ENCODE assay signal across 29 mouse cellular contexts in genomic region chr2:72173844-72174243, GRCm38 (mm10).
A peak's percentile ranks its signal among the peaks of the same experiment; 100 is the strongest.
DNase-seq lines count a peak whose midpoint lies in the region; ATAC-seq and TF ChIP-seq lines count a peak whose summit lies in the region.
"Had no signal": no experiment of that assay in that cellular context is flagged by ENCODE, and none has a peak within 500 bp of the region (broad histone marks: within the 10 kb centered on the region; RNA-seq: fewer than 3 reads in every experiment).

No protein-coding gene starts in this region.

- ATAC-seq in liver, embryonic 12.5 days: no peak
- peak; percentile 62 for ATAC-seq in liver, postnatal 0 days
- no peak for ATAC-seq in CD4-positive, CD25-positive, alpha-beta regulatory T cell, adult 4 months
- ATAC-seq: forebrain, embryonic 15.5 days; hindbrain, embryonic 16.5 days had no signal

- H3K27ac ChIP-seq in kidney, adult 2 months (ENCODE audit: insufficient read depth, low read depth, low read length): no peak overlapping the region
- H3K27ac ChIP-seq in liver, embryonic 12.5 days: peak overlapping the region; percentile 11; the same call in 1 of the 2 replicates
- H3K27ac ChIP-seq in liver, postnatal 0 days (ENCODE audit: low read depth): peak overlapping the region; percentile 81
- H3K27ac ChIP-seq: embryonic facial prominence, embryonic 10.5 days; embryonic facial prominence, embryonic 13.5 days; forebrain, embryonic 12.5 days; forebrain, embryonic 15.5 days; heart, embryonic 15.5 days; hindbrain, embryonic 10.5 days; hindbrain, embryonic 13.5 days had no signal

- H3K36me3 ChIP-seq in kidney, adult 2 months (ENCODE audit: control insufficient read depth, insufficient read depth, low read length): no peaks in the 10 kb centered on the region
- no peaks in the 10 kb centered on the region for H3K36me3 ChIP-seq in liver, embryonic 12.5 days
- no peaks in the 10 kb centered on the region for H3K36me3 ChIP-seq in liver, postnatal 0 days (replicated peaks; ENCODE audit: insufficient read depth, low read length)
- H3K36me3 ChIP-seq: embryonic facial prominence, embryonic 10.5 days; embryonic facial prominence, embryonic 13.5 days; forebrain, embryonic 12.5 days; forebrain, embryonic 15.5 days; heart, embryonic 12.5 days; heart, embryonic 15.5 days; hindbrain, embryonic 10.5 days; hindbrain, embryonic 13.5 days had no signal

- no peaks in the 10 kb centered on the region for H3K4me1 ChIP-seq in kidney, adult 2 months (ENCODE audit: control insufficient read depth, insufficient read depth, low read length)
- H3K4me1 ChIP-seq in liver, embryonic 12.5 days: peaks cover 61% of the 10 kb centered on the region
- H3K4me1 ChIP-seq in liver, postnatal 0 days (ENCODE audit: insufficient read depth): peaks cover 38% of the 10 kb centered on the region

- no peak overlapping the region for H3K4me2 ChIP-seq in liver, embryonic 12.5 days
- H3K4me2 ChIP-seq in liver, postnatal 0 days (ENCODE audit: low read depth, low read length): no peak overlapping the region
- H3K4me2 ChIP-seq: embryonic facial prominence, embryonic 13.5 days; forebrain, embryonic 12.5 days; forebrain, embryonic 15.5 days; heart, embryonic 12.5 days; heart, embryonic 15.5 days; hindbrain, embryonic 13.5 days had no signal

- no peak for TF ChIP-seq POLR2A in kidney, adult 2 months (IDR thresholded peaks at IDR 0.05; ENCODE audit: low read depth, low read length)

- peak; percentile 50; the same call in 1 of the 2 replicates for TF ChIP-seq EP300 in liver, postnatal 0 days (IDR thresholded peaks at IDR 0.05; ENCODE audit: low read depth)

- no peak overlapping the region for H3K9ac ChIP-seq in liver, embryonic 12.5 days
- no peak overlapping the region for H3K9ac ChIP-seq in liver, postnatal 0 days (replicated peaks)
- H3K9ac ChIP-seq: embryonic facial prominence, embryonic 13.5 days; forebrain, embryonic 12.5 days; forebrain, embryonic 15.5 days; heart, embryonic 12.5 days; heart, embryonic 15.5 days; hindbrain, embryonic 13.5 days had no signal

- H3K27me3 ChIP-seq in kidney, adult 2 months (replicated peaks; ENCODE audit: control insufficient read depth, insufficient read depth, low read length): no peaks in the 10 kb centered on the region
- no peaks in the 10 kb centered on the region for H3K27me3 ChIP-seq in liver, embryonic 12.5 days (replicated peaks)
- H3K27me3 ChIP-seq in liver, postnatal 0 days (ENCODE audit: insufficient read depth, low read length): no peaks in the 10 kb centered on the region
- H3K27me3 ChIP-seq: embryonic facial prominence, embryonic 13.5 days; forebrain, embryonic 12.5 days; forebrain, embryonic 15.5 days; heart, embryonic 12.5 days; heart, embryonic 15.5 days; hindbrain, embryonic 13.5 days had no signal

- WGBS in kidney, adult 2 months: 72% methylated on average over 4 of the region's 4 CpGs
- WGBS in liver, embryonic 12.5 days (ENCODE audit: insufficient replicate concordance): 44% methylated on average over 4 of the region's 4 CpGs
- 46% methylated on average over 4 of the region's 4 CpGs for WGBS in liver, postnatal 0 days (ENCODE audit: insufficient replicate concordance)

- DNase-seq in kidney, adult 2 months: peak; percentile 24
- DNase-seq in kidney, adult 18-20 months: no peak
- no peak for DNase-seq in liver
- DNase-seq in liver, postnatal 0 days: peak; percentile 38
- no peak for DNase-seq in thymus, postnatal 25 days
- DNase-seq: adrenal gland, adult 2 months; adrenal gland, postnatal 14 days; B cell, adult 2 months; cerebellum, adult 11 months; cerebellum, adult 2 months; cerebellum, adult 9-11 months; cerebellum, postnatal 36 days; embryo, embryonic 11 days; gastrocnemius, postnatal 10 days; gastrocnemius, postnatal 36 days; heart, postnatal 10 days; heart, postnatal 36 days had no signal

- no peak for TF ChIP-seq CTCF in kidney, adult 2 months (conservative IDR thresholded peaks at IDR 0.05; ENCODE audit: insufficient read depth, insufficient read length, low read depth, low read length)
- TF ChIP-seq CTCF in liver, postnatal 0 days (IDR thresholded peaks at IDR 0.05; ENCODE audit: low read depth): no peak

- no peaks in the 10 kb centered on the region for H3K9me3 ChIP-seq in liver, embryonic 12.5 days (replicated peaks)
- H3K9me3 ChIP-seq in liver, postnatal 0 days (ENCODE audit: low read length): no peaks in the 10 kb centered on the region
- H3K9me3 ChIP-seq: embryonic facial prominence, embryonic 10.5 days; embryonic facial prominence, embryonic 13.5 days; forebrain, embryonic 12.5 days; forebrain, embryonic 15.5 days; heart, embryonic 12.5 days; heart, embryonic 15.5 days; hindbrain, embryonic 10.5 days; hindbrain, embryonic 13.5 days had no signal

- no peak overlapping the region for H3K4me3 ChIP-seq in kidney, adult 2 months (ENCODE audit: insufficient read depth, low read depth, low read length)
- H3K4me3 ChIP-seq in liver, embryonic 12.5 days: no peak overlapping the region
- H3K4me3 ChIP-seq in liver, postnatal 0 days (ENCODE audit: low read depth, low read length): no peak overlapping the region
- H3K4me3 ChIP-seq: embryonic facial prominence, embryonic 10.5 days; embryonic facial prominence, embryonic 13.5 days; erythroblast, embryonic 14.5 days; forebrain, embryonic 12.5 days; forebrain, embryonic 15.5 days; heart, embryonic 12.5 days; heart, embryonic 15.5 days; hindbrain, embryonic 10.5 days; hindbrain, embryonic 13.5 days had no signal

Comparison
In these comparisons a context has a peak if more than half of its experiments do, and no peak if none do; other contexts are left out.
1. DNase-seq: peak in kidney, adult 2 months (single experiment) and liver, postnatal 0 days (single experiment); none in kidney, adult 18-20 months (single experiment), liver (single experiment) and thymus, postnatal 25 days (single experiment).